Mouse (Mus musculus) heart, postnatal 10 days (tissue): ENCODE results near the gene Lipc. TPM values are rescaled to one million over a fixed set of nuclear protein-coding genes. Genes with fewer than 3 reads are reported as not detected.
A peak's percentile ranks its signal among the peaks of the same experiment; 100 is the strongest.

Experiments
- DNase-seq, 2 experiments: peaks; one replicate each; pipeline ENCODE4 v3.0.0; 2021
- intact Hi-C: fragments of 180-260 bp; cut with DNase I; formaldehyde crosslinking; loops from one replicate; pipeline ENCODE4 v1.15.1; 2025
- total RNA-seq, 2 experiments: library from RNA; stranded (reverse); gene quantifications; 2 replicates each; pipeline ENCODE4 v1.2.3; 2021

Lipc gene
- total RNA-seq, 2 experiments from 2014 or later = 0.27 TPM; not detected in 1

- intact Hi-C loops = no loop called here
- DNase-seq = no peak
These were observed 32.8 kb downstream of the Lipc start for GRCm38 (mm10) chr9:70919271-70919670.

DNA sequence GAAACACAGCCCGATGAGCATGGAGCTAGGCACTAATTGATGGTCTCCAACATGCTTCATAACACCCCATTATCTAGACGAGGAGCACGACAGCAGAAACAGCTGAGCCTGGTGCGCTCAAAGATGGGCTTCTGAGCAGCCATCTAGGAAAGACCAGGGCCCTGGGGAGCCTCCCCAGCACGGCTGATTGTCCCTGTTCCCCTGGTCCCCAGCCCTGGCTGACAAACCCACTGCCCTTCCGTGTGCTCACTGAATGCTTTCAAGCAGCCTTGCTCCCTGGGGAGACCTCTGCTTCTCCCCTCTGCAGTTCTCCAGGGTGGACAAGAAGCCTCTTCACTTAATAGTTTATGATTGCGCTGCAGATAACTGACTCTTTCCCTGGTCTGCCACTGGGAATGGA lies 35.5 kb downstream of the Lipc start:
- intact Hi-C loops = no loop called here
- DNase-seq = no peak

- intact Hi-C loops = no loop called here
- DNase-seq = no peak
These were observed 36.7 kb downstream of the Lipc start for GRCm38 (mm10) chr9:70915356-70915685.

DNA sequence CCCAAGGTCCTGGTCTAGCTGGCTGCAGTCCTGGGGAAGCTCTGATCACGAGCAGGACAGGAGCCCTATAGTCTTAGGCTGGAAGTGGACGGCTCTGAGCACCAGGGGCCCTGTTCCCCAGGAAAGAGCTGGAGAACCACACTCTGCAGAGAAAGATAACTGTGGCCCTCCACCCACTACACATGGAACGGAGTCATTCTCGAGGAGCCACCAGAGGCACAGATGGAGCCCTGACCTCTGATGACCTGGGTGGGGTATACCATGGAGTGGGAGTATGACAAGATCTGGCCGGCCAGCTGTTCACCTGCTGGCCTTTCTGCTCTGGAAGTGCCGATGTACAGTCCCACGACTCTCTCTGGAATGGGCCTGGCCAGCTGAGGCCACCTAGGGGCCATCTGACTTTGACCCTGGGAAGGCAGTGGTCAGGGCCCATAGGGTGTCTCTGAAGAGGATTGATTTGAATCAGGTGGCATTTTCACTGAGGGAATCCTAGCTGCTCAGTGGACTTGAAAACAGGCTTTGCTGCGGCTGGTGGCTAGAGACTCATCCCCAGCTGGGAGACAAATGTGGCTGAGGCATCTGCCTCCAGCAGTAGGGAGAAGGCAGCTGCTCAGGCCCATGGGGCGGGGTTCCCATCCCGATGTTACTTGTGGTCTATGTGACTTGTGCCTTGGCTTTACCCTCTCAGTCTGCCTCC lies 37.2 kb downstream of the Lipc start:
- intact Hi-C loops = no loop called here
- no peak for DNase-seq

DNA sequence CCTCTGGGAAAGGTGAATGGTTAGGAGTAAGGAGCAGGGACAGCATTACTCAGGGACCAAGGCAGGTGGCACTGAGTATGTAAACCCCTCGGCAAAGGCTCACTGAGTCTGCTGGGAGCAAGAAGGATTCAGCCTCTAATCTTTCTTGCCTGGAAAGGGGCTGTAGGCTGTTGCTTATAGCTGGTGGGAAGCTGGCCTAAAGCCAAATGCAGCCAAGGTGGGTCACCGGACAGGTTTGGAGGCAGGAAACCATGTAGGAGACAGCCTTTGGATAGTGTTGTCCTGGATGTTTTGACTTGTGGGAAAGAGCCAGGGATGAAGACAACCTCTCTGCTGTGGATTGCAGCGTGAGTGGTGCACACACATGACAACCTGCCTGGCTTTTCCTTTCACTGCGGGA lies 40.9 kb downstream of the Lipc start:
- intact Hi-C loops = no loop called here
- no peak for DNase-seq

- peak; percentile 52 to 58 for DNase-seq
- intact Hi-C loops = no loop called here
These were observed 41.7 kb downstream of the Lipc start for GRCm38 (mm10) chr9:70910351-70910750.

DNA sequence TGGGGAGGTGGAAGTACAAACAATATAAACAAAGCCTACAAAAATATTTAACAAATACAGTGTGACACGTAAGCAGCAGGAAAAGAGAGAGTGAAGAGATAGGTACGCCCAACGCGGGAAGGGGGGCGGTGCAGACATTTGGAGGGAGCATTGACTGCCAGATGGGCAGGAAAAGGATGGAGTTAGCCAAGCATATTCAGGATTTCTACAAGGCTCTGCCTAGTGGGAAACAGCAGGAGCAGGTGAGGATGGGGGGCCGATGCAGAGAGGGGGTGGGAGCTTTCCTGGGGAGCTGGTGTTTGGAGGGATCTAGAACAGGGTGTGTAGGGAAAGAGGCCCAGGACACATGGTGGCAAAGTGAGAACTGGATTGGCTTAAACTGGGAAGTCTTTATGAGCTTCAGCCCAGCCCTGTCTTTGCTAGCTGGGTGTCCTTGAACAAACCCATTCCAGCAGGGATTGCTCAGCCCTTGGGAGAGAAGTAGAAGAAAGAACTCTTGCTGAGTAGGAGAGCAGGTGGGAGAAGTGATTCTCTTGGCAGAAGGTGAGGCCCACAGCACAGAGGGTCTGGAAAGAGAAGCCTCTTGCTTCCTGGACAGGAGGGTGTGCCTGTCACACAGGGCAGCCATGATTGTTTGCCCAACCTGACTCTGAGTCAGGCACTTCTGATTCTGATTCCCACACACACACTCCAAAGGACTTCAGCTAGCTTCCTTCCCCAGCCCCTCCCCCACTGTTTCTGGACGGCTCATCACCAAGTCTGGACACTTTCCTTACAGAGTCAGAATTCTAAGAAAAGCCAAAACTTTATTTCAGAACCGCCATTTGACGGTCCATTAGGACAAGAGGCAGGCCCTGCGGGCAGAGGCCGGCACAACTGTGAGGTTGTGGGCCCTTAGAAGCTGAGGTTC lies 49.0 kb downstream of the Lipc start:
- no peak for DNase-seq
- intact Hi-C loops = no loop called here

DNA sequence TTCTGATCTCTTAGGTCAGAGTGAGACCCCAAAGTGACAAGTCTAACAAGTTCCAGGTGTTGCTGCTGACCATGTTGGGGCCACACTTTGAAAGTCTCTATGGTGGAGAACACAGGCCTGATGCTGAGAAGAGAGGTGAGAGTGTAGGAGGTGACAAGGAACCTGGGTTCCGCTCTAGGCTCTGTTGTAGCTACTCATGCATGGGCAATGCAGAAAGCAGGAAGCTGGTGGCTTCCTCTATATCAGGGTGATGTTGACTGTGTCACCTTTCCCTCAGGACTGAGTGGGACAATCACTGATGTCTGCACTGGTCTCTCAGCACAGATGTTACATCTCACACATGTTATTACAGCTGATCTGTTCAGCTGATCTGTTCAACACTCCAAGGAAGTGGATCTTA lies 57.8 kb downstream of the Lipc start:
- DNase-seq = no peak
- intact Hi-C loops = no loop called here

- intact Hi-C loops = no loop called here
- DNase-seq = no peak
These were observed 58.5 kb downstream of the Lipc start for GRCm38 (mm10) chr9:70893526-70893925.

DNA sequence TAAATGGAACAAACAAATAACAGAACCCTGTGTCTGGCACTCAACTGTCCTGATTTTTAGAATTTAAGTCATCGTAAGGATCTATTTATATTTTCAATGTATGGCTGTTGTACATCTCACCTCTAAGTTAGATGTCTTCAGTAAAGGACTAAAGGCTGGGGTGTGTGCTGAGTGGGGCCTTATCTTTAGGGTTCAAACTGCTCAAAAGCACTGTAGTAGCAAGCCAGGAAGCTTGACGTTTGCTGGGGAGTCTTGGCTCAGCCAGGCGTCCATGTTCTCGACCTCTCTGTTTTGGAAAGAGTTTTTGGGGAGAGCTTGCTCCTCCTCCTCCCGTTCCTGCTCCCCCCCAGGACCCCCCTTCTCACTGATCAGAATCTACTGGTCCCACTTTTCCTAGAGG lies 59.4 kb downstream of the Lipc start:
- intact Hi-C loops = no loop called here
- no peak for DNase-seq

- peak; percentile 41 to 54 for DNase-seq
- intact Hi-C loops = no loop called here
These were observed 60.4 kb downstream of the Lipc start for GRCm38 (mm10) chr9:70891431-70892133.

- DNase-seq = peak in 1 of 2 experiments; percentile 33
- intact Hi-C loops = no loop called here
These were observed 61.3 kb downstream of the Lipc start for GRCm38 (mm10) chr9:70890736-70891135.

DNA sequence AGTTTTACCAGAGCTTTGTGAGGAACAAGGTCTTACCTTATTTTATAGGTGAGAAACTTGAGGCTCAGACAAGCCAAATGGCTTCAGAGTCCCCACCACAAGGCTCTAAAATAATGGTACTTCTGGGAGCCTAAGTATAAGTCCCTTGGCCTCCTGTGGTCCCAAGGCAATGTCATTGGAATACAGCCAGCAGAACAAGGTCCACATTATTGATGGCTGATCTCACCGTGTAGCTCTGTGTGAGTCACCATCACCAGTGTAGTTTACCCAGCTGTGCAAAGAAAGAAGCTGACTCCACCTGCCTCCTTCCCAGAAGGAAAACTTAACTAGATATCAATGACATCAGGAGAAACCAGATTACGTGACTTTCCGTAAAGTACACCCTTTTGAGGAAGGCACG lies 63.1 kb downstream of the Lipc start:
- DNase-seq = no peak
- intact Hi-C loops = no loop called here

GRCm38 (mm10) chr9:70888556-70888955 lies 63.5 kb downstream of the Lipc start:
- intact Hi-C loops = no loop called here
- DNase-seq = no peak

GRCm38 (mm10) chr9:70881982-70882381 lies 70.0 kb downstream of the Lipc start:
- no peak for DNase-seq
- intact Hi-C loops = no loop called here

DNA sequence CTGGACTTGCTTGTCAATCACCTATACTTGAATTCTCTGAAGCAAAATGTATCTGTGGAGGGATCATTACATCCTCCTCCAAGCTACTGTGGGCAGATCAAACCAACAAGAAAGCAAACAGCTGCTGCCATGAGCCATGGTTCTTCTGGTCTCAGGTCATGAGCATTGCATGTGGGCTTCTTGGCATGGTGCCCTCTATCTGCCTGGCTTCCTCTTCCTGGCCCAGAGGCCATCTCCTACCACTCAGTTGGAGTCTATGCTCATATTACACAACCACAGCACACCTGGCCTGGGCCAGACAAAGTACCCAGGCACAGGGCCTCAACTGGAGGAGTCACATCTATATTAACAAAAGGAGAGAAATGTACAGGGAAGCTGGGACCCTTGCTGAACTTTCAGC lies 73.2 kb downstream of the Lipc start:
- no peak for DNase-seq
- intact Hi-C loops = no loop called here

DNA sequence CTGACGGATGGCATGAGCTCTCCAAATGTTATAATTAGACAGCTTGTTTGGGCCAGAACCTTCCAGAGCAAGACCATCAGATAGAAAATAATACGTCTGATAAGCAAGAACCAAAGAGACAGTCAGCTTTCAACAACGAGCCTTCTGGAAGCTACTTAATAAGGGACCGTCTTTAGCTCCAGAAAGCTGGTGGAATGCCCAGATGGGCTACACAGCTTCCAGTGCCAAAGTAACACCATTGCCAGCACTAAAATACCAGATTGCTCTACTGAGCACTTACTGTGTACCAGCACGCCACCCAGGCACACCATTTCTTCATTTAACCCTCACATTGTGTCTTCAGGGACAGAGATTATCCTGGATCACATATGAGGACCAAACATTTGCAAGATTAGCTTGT lies 73.9 kb downstream of the Lipc start:
- intact Hi-C loops = no loop called here
- no peak for DNase-seq

- DNase-seq = no peak
- intact Hi-C loops = no loop called here
These were observed 76.5 kb downstream of the Lipc start for GRCm38 (mm10) chr9:70875490-70875889.

GRCm38 (mm10) chr9:70875059-70875458 lies 77.0 kb downstream of the Lipc start:
- intact Hi-C loops = no loop called here

GRCm38 (mm10) chr9:70872675-70873074 lies 79.4 kb downstream of the Lipc start:
- DNase-seq = no peak
- intact Hi-C loops = no loop called here

More at GRCm38 (mm10) chr9:70875059-70875458, 77.0 kb downstream of the Lipc start:
- no peak for DNase-seq

DNA sequence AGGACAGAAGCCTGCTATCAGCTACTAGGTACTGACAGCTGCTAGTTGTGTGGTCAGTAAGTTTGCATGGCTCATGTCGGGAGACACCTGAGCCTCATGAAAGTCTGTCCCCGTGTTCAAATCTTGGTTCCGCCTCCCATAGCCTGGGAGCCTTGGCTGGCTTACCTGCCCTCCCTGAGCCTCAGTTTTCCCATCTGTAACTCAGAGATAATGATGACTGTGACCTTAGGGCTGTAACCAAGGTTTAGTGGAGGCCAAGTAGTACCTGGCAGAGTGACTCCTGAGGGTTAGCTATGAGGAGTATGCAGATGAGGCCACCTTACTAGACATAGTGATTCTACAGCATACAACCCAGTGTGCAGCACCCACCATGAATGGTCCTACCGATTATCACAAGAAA lies 81.7 kb downstream of the Lipc start:
- intact Hi-C loops = no loop called here
- DNase-seq = no peak
